Mouse (Mus musculus) ES-E14 (cell line): ENCODE measurements around the gene Sec16a.

Experiments used
- HCFC1 ChIP-seq: IDR thresholded peaks from 2 replicates; pipeline ENCODE4 v1.6.1; 2012; ENCODE audit warnings: low read length, inconsistent platforms, borderline replicate concordance; ENCODE audit not compliant: insufficient read depth
- ZC3H11A ChIP-seq: IDR thresholded peaks from 2 replicates; pipeline ENCODE4 v1.6.1; 2012; ENCODE audit warnings: low read depth, mild to moderate bottlenecking, inconsistent platforms, low read length, borderline replicate concordance

DNA sequence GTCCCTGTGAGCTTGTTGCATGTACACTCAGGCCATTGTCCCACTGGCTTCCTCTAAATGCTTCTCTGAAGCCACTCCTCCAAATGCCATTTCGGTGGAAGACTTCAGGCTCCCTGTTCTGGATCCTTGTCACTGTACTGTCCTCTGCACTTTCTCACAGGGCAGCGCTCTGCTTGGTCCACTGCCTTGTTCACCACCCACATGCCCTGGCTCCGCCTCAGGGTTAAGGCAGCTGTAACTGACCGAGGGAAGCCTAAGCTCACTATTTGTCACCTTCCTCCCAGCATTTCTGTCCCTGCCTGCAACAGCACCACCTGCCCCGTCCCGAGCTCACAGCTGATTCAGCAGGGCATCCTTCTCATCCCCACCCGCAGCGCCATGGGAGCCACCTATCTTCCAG, 41.7 kb downstream of the Sec16a start:
- TF ChIP-seq HCFC1 (no peak), ZC3H11A (no peak)
